Comparison of ENCODE assay signal across 8 mouse cellular contexts in the genomic region with DNA sequence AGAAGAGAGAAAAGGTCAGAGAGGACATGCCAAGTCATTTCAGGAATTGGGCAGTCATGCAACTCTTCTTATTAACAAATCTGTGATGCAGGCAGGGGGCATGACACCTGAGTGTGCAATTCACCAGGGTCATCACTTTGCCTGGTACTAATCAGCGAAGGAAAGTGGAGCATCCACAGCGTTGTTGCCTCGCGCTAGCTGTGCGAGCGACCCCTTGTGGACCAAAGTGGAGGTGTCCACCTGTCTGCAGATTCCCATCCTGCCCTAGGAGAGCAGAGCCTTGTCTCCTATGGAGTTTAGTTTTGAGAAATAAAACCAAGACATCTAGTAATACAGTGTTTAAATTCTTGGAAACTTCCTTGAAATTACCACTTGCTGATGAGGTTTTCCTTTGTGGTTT.
DNase-seq lines count a peak whose midpoint lies in the region; ATAC-seq and TF ChIP-seq lines count a peak whose summit lies in the region.
"Had no signal": no experiment of that assay in that cellular context is flagged by ENCODE, and none has a peak within 500 bp of the region (broad histone marks: within the 10 kb centered on the region; RNA-seq: fewer than 3 reads in every experiment).

No protein-coding gene starts in this region.

- peak; percentile 64; the same call in 1 of the 2 replicates for ATAC-seq in midbrain, embryonic 11.5 days (ENCODE audit: low FRiP score)
- no peak for ATAC-seq in midbrain, embryonic 16.5 days
- ATAC-seq in common myeloid progenitor, adult 5-6 weeks (replicated peaks; ENCODE audit: low read depth, poor library complexity, severe bottlenecking): peak; percentile 76; the same call in 1 of the 2 replicates
- no peak for ATAC-seq in lung, postnatal 0 days

- H3K27ac ChIP-seq in midbrain, embryonic 11.5 days (ENCODE audit: low read depth, low read length): no peak overlapping the region
- no peak overlapping the region for H3K27ac ChIP-seq in midbrain, embryonic 16.5 days (ENCODE audit: low read length)
- H3K27ac ChIP-seq in lung, postnatal 0 days (ENCODE audit: low read length): no peak overlapping the region
- H3K27ac ChIP-seq: limb, embryonic 12.5 days had no signal

- H3K9me3 ChIP-seq in midbrain, embryonic 11.5 days (ENCODE audit: control insufficient read depth, low read length): no peaks in the 10 kb centered on the region
- H3K9me3 ChIP-seq in midbrain, embryonic 16.5 days (replicated peaks; ENCODE audit: control insufficient read depth, low read length, poor library complexity, severe bottlenecking): no peaks in the 10 kb centered on the region
- H3K9me3 ChIP-seq in lung, postnatal 0 days (ENCODE audit: low read length): no peaks in the 10 kb centered on the region
- H3K9me3 ChIP-seq: limb, embryonic 12.5 days had no signal

- H3K4me1 ChIP-seq in midbrain, embryonic 11.5 days (ENCODE audit: control insufficient read depth, insufficient read depth, low read length): no peaks in the 10 kb centered on the region
- H3K4me1 ChIP-seq in midbrain, embryonic 16.5 days (ENCODE audit: control insufficient read depth, insufficient read depth, low read length): 0 out of 2 replicates have a peak, but pooled peaks cover 4% of the 10 kb centered on the region
- no peaks in the 10 kb centered on the region for H3K4me1 ChIP-seq in lung, postnatal 0 days (ENCODE audit: insufficient read depth, low read depth, low read length)
- H3K4me1 ChIP-seq: limb, embryonic 12.5 days had no signal

- 8% methylated on average over 6 of the region's 6 CpGs for WGBS in midbrain, embryonic 11.5 days
- WGBS in midbrain, embryonic 16.5 days: 12% methylated on average over 6 of the region's 6 CpGs
- WGBS in lung, postnatal 0 days: 12% methylated on average over 6 of the region's 6 CpGs

- no peak overlapping the region for H3K4me2 ChIP-seq in midbrain, embryonic 11.5 days
- no peak overlapping the region for H3K4me2 ChIP-seq in midbrain, embryonic 16.5 days (ENCODE audit: low read length)
- H3K4me2 ChIP-seq in lung, postnatal 0 days (replicated peaks; ENCODE audit: low read depth, low read length): no peak overlapping the region
- H3K4me2 ChIP-seq: limb, embryonic 12.5 days had no signal

- TF ChIP-seq EP300 in lung, postnatal 0 days (IDR thresholded peaks at IDR 0.05): no peak

- no peak overlapping the region for H3K9ac ChIP-seq in midbrain, embryonic 11.5 days (ENCODE audit: low read length)
- no peak overlapping the region for H3K9ac ChIP-seq in midbrain, embryonic 16.5 days (ENCODE audit: low read depth, low read length)
- no peak overlapping the region for H3K9ac ChIP-seq in lung, postnatal 0 days (replicated peaks; ENCODE audit: low read depth)
- H3K9ac ChIP-seq: limb, embryonic 12.5 days had no signal

- H3K27me3 ChIP-seq in midbrain, embryonic 11.5 days (ENCODE audit: control insufficient read depth, insufficient read depth, low read length): no peaks in the 10 kb centered on the region
- H3K27me3 ChIP-seq in midbrain, embryonic 16.5 days (ENCODE audit: control insufficient read depth, insufficient read depth, low read depth, low read length): no peaks in the 10 kb centered on the region
- no peaks in the 10 kb centered on the region for H3K27me3 ChIP-seq in lung, postnatal 0 days (replicated peaks; ENCODE audit: insufficient read depth, low read length)

- peak; percentile 94 for DNase-seq in midbrain, embryonic 11.5 days (ENCODE audit: low spot score, missing footprints)
- DNase-seq in adrenal gland, adult 2 months: peak; percentile 25
- DNase-seq in kidney, postnatal 14 days: peak; percentile 2
- DNase-seq in lung, postnatal 0 days (ENCODE audit: low spot score): peak; percentile 21
- DNase-seq in testis, postnatal 10 days (ENCODE audit: low spot score): peak; percentile 77

- no peaks in the 10 kb centered on the region for H3K36me3 ChIP-seq in midbrain, embryonic 11.5 days (ENCODE audit: control insufficient read depth, insufficient read depth, low read length)
- H3K36me3 ChIP-seq in midbrain, embryonic 16.5 days (ENCODE audit: control insufficient read depth, insufficient read depth, low read length): no peaks in the 10 kb centered on the region
- H3K36me3 ChIP-seq in lung, postnatal 0 days (ENCODE audit: insufficient read depth, low read length): no peaks in the 10 kb centered on the region
- H3K36me3 ChIP-seq: limb, embryonic 12.5 days had no signal

- no peak overlapping the region for H3K4me3 ChIP-seq in midbrain, embryonic 11.5 days (ENCODE audit: low read depth, low read length)
- H3K4me3 ChIP-seq in midbrain, embryonic 16.5 days (ENCODE audit: low read depth, low read length): no peak overlapping the region
- H3K4me3 ChIP-seq in lung, postnatal 0 days (ENCODE audit: low read depth, low read length): no peak overlapping the region
- H3K4me3 ChIP-seq: limb, embryonic 12.5 days had no signal

- TF ChIP-seq CTCF in lung, postnatal 0 days (IDR thresholded peaks at IDR 0.05): peak; percentile 82

Comparison
In these comparisons a context has a peak if more than half of its experiments do, and no peak if none do; other contexts are left out.
1. ATAC-seq: peak in midbrain, embryonic 11.5 days (single experiment) and common myeloid progenitor, adult 5-6 weeks (single experiment); none in midbrain, embryonic 16.5 days (single experiment) and lung, postnatal 0 days (single experiment).
2. DNase-seq: peak in every context shown above with its lines; median percentile 94 in midbrain, embryonic 11.5 days; 77 in testis, postnatal 10 days; 25 in adrenal gland, adult 2 months; 21 in lung, postnatal 0 days; 2 in kidney, postnatal 14 days.